Mouse (Mus musculus): ENCODE data around the gene Timm23. TPM values are rescaled to one million over a fixed set of nuclear protein-coding genes. Genes with fewer than 3 reads are reported as not detected.
"Not testable (repeated sequence)": the region's sequence is repeated elsewhere in the genome, so short reads cannot be mapped to it uniquely, and the experiment has no call there.

Gene Timm23
- polyA plus RNA-seq, 1 experiment from 2014 or later: 302 TPM

- H3K9me3 ChIP-seq (ENCODE audit: control insufficient read depth, low read length): no peaks in the 10 kb centered on the region
- H3K9ac ChIP-seq (ENCODE audit: low read depth, low read length): no peak overlapping the region
- no peak overlapping the region for H3K4me3 ChIP-seq (ENCODE audit: low read depth, low read length)
- 95% methylated on average over 5 of the region's 5 CpGs for WGBS
- no peaks in the 10 kb centered on the region for H3K4me1 ChIP-seq (ENCODE audit: control insufficient read depth, insufficient read depth, low read length)
- no peak overlapping the region for H3K27ac ChIP-seq (replicated peaks; ENCODE audit: low read depth, low read length)
- DNase-seq (ENCODE audit: low spot score) (no peak), ATAC-seq (ENCODE audit: low read depth) (no peak)
- peaks cover 79% of the 10 kb centered on the region for H3K36me3 ChIP-seq (ENCODE audit: control insufficient read depth, insufficient read depth, low read length)
- H3K4me2 ChIP-seq (ENCODE audit: low read depth, low read length): no peak overlapping the region
- no peaks in the 10 kb centered on the region for H3K27me3 ChIP-seq (replicated peaks; ENCODE audit: control insufficient read depth, insufficient read depth, low read length)
These were observed 9.8 kb downstream of the Timm23 start for GRCm38 (mm10) chr14:32191926-32192325.

- H3K4me3 ChIP-seq (ENCODE audit: low read depth, low read length): no peak overlapping the region
- H3K4me1 ChIP-seq (ENCODE audit: control insufficient read depth, insufficient read depth, low read length): no peaks in the 10 kb centered on the region
- H3K9ac ChIP-seq (ENCODE audit: low read depth, low read length): no peak overlapping the region
- H3K27me3 ChIP-seq (replicated peaks; ENCODE audit: control insufficient read depth, insufficient read depth, low read length): no peaks in the 10 kb centered on the region
- H3K27ac ChIP-seq (replicated peaks; ENCODE audit: low read depth, low read length): no peak overlapping the region
- H3K9me3 ChIP-seq (ENCODE audit: control insufficient read depth, low read length): no peaks in the 10 kb centered on the region
- H3K36me3 ChIP-seq (ENCODE audit: control insufficient read depth, insufficient read depth, low read length): peaks cover 83% of the 10 kb centered on the region
- 95% methylated on average over 6 of the region's 6 CpGs for WGBS
- no peak for DNase-seq (ENCODE audit: low spot score)
- no peak for ATAC-seq (ENCODE audit: low read depth)
- no peak overlapping the region for H3K4me2 ChIP-seq (ENCODE audit: low read depth, low read length)
These were observed 10.9 kb downstream of the Timm23 start for GRCm38 (mm10) chr14:32190627-32191391.

- Histone ChIP-seq H3K27ac (replicated peaks; ENCODE audit: low read depth, low read length) (no peak overlapping the region), H3K27me3 (replicated peaks; ENCODE audit: control insufficient read depth, insufficient read depth, low read length) (no peaks in the 10 kb centered on the region), H3K4me1 (ENCODE audit: control insufficient read depth, insufficient read depth, low read length) (no peaks in the 10 kb centered on the region), H3K36me3 (ENCODE audit: control insufficient read depth, insufficient read depth, low read length) (peaks cover 89% of the 10 kb centered on the region), H3K4me2 (ENCODE audit: low read depth, low read length) (no peak overlapping the region), H3K4me3 (ENCODE audit: low read depth, low read length) (no peak overlapping the region), H3K9me3 (ENCODE audit: control insufficient read depth, low read length) (0 out of 2 replicates have a peak, but pooled peaks cover 3% of the 10 kb centered on the region), H3K9ac (ENCODE audit: low read depth, low read length) (no peak overlapping the region)
- DNase-seq (ENCODE audit: low spot score) (no peak), ATAC-seq (ENCODE audit: low read depth) (no peak)
- WGBS: 93% methylated on average over 4 of the region's 4 CpGs
These were observed 17.9 kb downstream of the Timm23 start for GRCm38 (mm10) chr14:32183846-32184245.

GRCm38 (mm10) chr14:32180861-32181260, 20.8 kb downstream of the Timm23 start:
- 89% methylated on average over 6 of the region's 6 CpGs for WGBS
- no peaks in the 10 kb centered on the region for H3K4me1 ChIP-seq (ENCODE audit: control insufficient read depth, insufficient read depth, low read length)
- H3K36me3 ChIP-seq (ENCODE audit: control insufficient read depth, insufficient read depth, low read length): peaks cover 69% of the 10 kb centered on the region
- no peak overlapping the region for H3K4me3 ChIP-seq (ENCODE audit: low read depth, low read length)
- H3K9ac ChIP-seq (ENCODE audit: low read depth, low read length): no peak overlapping the region
- H3K4me2 ChIP-seq (ENCODE audit: low read depth, low read length): no peak overlapping the region
- 0 out of 2 replicates have a peak, but pooled peaks cover 3% of the 10 kb centered on the region for H3K9me3 ChIP-seq (ENCODE audit: control insufficient read depth, low read length)
- no peaks in the 10 kb centered on the region for H3K27me3 ChIP-seq (replicated peaks; ENCODE audit: control insufficient read depth, insufficient read depth, low read length)
- ATAC-seq (ENCODE audit: low read depth) (no peak), DNase-seq (ENCODE audit: low spot score) (no peak)
- no peak overlapping the region for H3K27ac ChIP-seq (replicated peaks; ENCODE audit: low read depth, low read length)

GRCm38 (mm10) chr14:32179393-32180195, 22.1 kb downstream of the Timm23 start:
- no peak for DNase-seq (ENCODE audit: low spot score)
- Histone ChIP-seq H3K4me3 (ENCODE audit: low read depth, low read length) (no peak overlapping the region), H3K4me2 (ENCODE audit: low read depth, low read length) (no peak overlapping the region), H3K27me3 (replicated peaks; ENCODE audit: control insufficient read depth, insufficient read depth, low read length) (no peaks in the 10 kb centered on the region), H3K4me1 (ENCODE audit: control insufficient read depth, insufficient read depth, low read length) (no peaks in the 10 kb centered on the region), H3K9ac (ENCODE audit: low read depth, low read length) (no peak overlapping the region), H3K9me3 (ENCODE audit: control insufficient read depth, low read length) (0 out of 2 replicates have a peak, but pooled peaks cover 3% of the 10 kb centered on the region), H3K27ac (replicated peaks; ENCODE audit: low read depth, low read length) (no peak overlapping the region), H3K36me3 (ENCODE audit: control insufficient read depth, insufficient read depth, low read length) (peaks cover 66% of the 10 kb centered on the region)
- 90% methylated on average over 10 of the region's 10 CpGs for WGBS
- no peak for ATAC-seq (ENCODE audit: low read depth)

GRCm38 (mm10) chr14:32176590-32176989, 25.1 kb downstream of the Timm23 start:
- H3K36me3 ChIP-seq (ENCODE audit: control insufficient read depth, insufficient read depth, low read length): peaks cover 62% of the 10 kb centered on the region
- ATAC-seq (ENCODE audit: low read depth); DNase-seq (ENCODE audit: low spot score); H3K9ac ChIP-seq (ENCODE audit: low read depth, low read length); H3K4me1 ChIP-seq (ENCODE audit: control insufficient read depth, insufficient read depth, low read length); H3K4me2 ChIP-seq (ENCODE audit: low read depth, low read length); H3K4me3 ChIP-seq (ENCODE audit: low read depth, low read length); H3K9me3 ChIP-seq (ENCODE audit: control insufficient read depth, low read length); H3K27ac ChIP-seq (replicated peaks; ENCODE audit: low read depth, low read length); H3K27me3 ChIP-seq (replicated peaks; ENCODE audit: control insufficient read depth, insufficient read depth, low read length): not testable (repeated sequence)
- WGBS: 80% methylated on average over 4 of the region's 5 CpGs

GRCm38 (mm10) chr14:32175310-32175709, 26.4 kb downstream of the Timm23 start:
- H3K4me3 ChIP-seq (ENCODE audit: low read depth, low read length): no peak overlapping the region
- H3K27ac ChIP-seq (replicated peaks; ENCODE audit: low read depth, low read length): no peak overlapping the region
- no peak for ATAC-seq (ENCODE audit: low read depth)
- H3K27me3 ChIP-seq (replicated peaks; ENCODE audit: control insufficient read depth, insufficient read depth, low read length): no peaks in the 10 kb centered on the region
- peaks cover 57% of the 10 kb centered on the region for H3K36me3 ChIP-seq (ENCODE audit: control insufficient read depth, insufficient read depth, low read length)
- H3K4me2 ChIP-seq (ENCODE audit: low read depth, low read length): no peak overlapping the region
- DNase-seq (ENCODE audit: low spot score): no peak
- no peaks in the 10 kb centered on the region for H3K4me1 ChIP-seq (ENCODE audit: control insufficient read depth, insufficient read depth, low read length)
- no peak overlapping the region for H3K9ac ChIP-seq (ENCODE audit: low read depth, low read length)
- no peaks in the 10 kb centered on the region for H3K9me3 ChIP-seq (ENCODE audit: control insufficient read depth, low read length)
- WGBS: 91% methylated on average over 2 of the region's 2 CpGs

GRCm38 (mm10) chr14:32170137-32170536, 31.6 kb downstream of the Timm23 start:
- no peak for ATAC-seq (ENCODE audit: low read depth)
- no peak overlapping the region for H3K4me3 ChIP-seq (ENCODE audit: low read depth, low read length)
- no peaks in the 10 kb centered on the region for H3K9me3 ChIP-seq (ENCODE audit: control insufficient read depth, low read length)
- no peaks in the 10 kb centered on the region for H3K4me1 ChIP-seq (ENCODE audit: control insufficient read depth, insufficient read depth, low read length)
- no peak for DNase-seq (ENCODE audit: low spot score)
- no peaks in the 10 kb centered on the region for H3K27me3 ChIP-seq (replicated peaks; ENCODE audit: control insufficient read depth, insufficient read depth, low read length)
- H3K27ac ChIP-seq (replicated peaks; ENCODE audit: low read depth, low read length): no peak overlapping the region
- no peak overlapping the region for H3K9ac ChIP-seq (ENCODE audit: low read depth, low read length)
- WGBS: 74% methylated on average over 4 of the region's 4 CpGs
- H3K4me2 ChIP-seq (ENCODE audit: low read depth, low read length): no peak overlapping the region
- H3K36me3 ChIP-seq (ENCODE audit: control insufficient read depth, insufficient read depth, low read length): peaks cover 35% of the 10 kb centered on the region

Measured in embryonic facial prominence, embryonic 14.5 days (tissue).